Mouse (Mus musculus): ENCODE data around the gene Zbed3.
A peak's percentile ranks its signal among the peaks of the same experiment; 100 is the strongest.
"Not testable (repeated sequence)": the region's sequence is repeated elsewhere in the genome, so short reads cannot be mapped to it uniquely, and the experiment has no call there.

The Zbed3 gene

GRCm38 (mm10) chr13:95332086-95332899 is 8.9 kb downstream of the Zbed3 start:
- DNase-seq (ENCODE audit: low spot score in 2 of 2), result no peak

DNA sequence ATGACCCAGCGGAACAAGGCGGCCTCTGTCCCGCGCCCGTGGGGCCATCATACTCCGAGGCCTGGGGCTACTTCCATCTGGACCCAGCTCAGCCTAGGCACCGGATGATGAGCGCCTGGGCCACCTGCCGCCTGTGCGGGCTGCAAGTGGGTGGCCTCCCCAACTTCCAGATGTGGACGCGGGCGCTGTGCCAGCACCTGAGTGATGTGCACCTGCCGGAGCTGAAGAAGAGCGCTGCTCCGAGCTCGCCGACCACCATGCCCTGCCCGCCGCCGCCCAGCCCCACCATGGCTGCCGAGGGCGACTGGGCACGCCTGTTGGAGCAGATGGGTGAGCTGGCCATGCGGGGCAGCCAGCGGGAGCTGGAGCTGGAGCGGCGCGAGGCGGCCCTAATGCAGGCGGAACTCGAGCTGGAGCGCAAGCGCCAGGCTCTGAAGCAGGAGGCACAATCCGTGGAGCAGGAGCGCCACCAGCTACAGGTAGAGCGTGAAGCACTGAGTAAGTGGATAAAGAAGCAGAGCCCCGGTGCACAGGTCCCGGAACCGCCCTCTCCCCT is 12.8 kb downstream of the Zbed3 start:
- no peak for DNase-seq (ENCODE audit: low spot score in 2 of 2)

DNA sequence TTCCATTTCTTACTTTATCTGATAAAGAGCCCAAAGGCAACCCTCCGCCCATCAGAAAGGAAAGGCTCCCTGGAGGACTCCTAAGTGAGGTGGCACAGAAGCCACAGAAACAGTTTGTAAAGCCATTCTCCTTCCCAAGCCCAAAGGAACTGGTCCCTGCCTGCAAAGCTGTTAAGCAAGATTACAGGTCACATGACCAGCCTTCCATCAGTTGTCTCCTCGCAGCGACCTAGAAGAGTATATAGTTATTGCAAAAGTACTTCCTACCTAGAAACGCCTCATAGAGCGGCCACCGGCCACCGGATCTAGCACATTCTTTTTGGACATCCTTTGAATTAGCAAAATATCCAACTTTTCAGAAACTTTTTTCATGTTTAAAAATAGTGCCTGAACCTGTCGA is 20.1 kb downstream of the Zbed3 start:
- no peak for DNase-seq (ENCODE audit: low spot score in 2 of 2)

DNA sequence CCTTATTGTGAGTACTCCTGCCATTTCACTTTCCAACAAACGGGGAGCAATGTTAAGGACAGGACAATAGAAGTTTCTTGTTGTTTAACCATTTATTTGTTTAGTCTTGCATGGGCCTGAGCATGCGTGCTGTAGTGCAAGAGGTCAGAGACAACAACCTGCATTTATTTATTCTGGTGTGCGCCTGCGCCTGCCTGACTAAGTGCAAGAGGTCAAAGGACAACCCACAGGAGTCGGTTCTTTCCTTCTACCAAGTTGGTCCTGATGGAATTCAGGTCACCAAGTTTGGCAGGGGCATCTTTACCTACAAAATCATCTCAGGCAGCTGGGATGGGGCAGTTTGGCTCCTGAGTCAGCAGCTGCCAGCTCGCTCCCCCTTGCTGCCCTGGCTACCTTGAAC is 22.5 kb downstream of the Zbed3 start:
- no peak for DNase-seq (ENCODE audit: low spot score in 2 of 2)

DNA sequence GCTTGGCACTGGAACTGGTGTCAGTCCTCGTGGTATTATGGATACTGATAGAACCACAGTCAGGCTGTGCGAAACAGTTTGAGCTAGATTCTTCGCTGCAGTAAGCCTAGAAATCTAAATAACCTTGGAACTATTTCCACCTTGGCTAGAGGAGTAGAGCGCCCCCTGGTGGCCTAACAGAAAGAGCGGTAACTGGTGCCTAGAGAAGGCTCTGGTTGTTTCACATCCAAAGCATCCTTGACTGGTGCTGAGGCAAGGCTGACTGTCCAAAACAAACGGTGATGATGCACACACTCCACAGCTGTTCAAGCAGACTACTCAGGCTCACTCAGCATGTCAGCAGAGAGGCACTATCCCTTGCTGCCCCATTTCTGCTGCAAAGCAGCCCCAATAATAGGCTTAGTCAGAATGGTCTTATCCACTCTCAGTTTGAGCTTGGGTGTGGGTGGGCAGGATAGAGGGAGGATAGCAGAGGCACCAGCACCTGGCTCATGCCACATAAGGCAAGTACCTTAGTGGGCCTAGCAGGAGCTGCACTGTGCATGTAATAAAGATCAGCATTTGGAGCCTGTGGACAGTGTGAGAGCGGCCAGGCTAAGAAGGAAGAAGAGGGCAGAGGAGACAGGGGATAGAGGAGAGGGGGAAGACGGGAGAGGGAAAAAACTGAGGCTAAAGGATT is 23.7 kb downstream of the Zbed3 start:
- peak; percentile 54 to 69 for DNase-seq (ENCODE audit: low spot score in 2 of 2)

DNA sequence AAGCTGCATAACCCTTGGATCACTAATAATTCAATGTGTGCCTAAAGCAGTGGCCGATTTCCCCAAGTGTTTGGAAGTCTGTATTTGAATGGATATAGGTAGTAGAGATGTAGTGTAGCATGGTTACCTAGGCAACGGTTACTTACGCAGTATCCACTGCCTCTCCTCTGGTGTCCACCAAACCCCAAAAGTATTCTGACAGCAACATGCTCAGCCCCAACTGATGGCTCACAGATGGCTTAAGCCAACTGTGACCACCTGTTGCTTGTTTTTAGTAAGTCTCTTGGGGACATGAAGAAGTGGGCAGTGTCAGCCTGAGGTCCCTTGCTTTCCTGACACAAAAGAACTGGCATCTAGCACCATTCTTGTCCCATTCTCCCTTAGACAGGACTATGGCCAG is 25.1 kb downstream of the Zbed3 start:
- DNase-seq (ENCODE audit: low spot score in 2 of 2), result no peak

- no peak for DNase-seq (ENCODE audit: low spot score in 2 of 2)
Observed at GRCm38 (mm10) chr13:95358223-95358622, 34.8 kb downstream of the Zbed3 start.

DNA sequence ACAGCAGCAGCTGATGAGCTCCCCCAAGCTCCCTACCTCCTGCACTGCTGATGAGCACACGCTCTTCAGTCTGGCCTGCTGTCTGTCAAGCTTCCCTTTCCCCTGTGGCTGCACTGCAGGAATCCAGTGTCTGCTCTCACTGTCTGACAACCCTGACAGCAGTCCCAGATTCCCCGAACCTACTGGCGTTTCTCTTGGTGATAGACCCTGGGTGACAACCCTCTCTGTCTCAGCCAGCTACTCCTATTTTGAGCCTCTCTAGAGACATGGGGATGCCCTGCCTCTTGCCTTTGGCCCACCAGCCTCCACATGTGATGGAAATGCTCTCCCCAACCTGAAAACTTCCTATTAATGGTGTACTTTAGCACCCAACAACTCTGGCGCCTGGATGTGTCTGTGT is 40.0 kb downstream of the Zbed3 start:
- no peak for DNase-seq (ENCODE audit: low spot score in 2 of 2)

DNA sequence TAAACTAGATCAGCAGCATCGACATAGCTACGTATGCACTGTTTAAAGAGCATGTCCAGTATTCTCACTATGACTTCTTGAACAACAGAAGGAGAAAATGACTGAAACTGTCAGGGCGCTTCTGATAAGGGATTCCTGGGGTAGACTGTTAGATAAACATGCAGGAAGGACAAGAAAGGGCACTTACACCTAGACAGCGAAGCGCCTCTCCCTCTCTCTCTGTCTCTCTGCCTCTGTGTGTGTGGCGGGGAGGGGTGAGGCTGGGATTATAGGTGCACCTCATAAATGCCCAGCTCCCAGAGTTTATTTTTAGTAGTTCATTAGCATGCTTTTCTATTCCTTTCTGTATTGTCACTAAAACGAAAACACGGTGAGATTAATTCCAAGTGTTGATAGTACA is 42.9 kb downstream of the Zbed3 start:
- no peak for DNase-seq (ENCODE audit: low spot score in 2 of 2)

- DNase-seq (ENCODE audit: low spot score in 2 of 2), result peak; percentile 87 to 92
Observed at GRCm38 (mm10) chr13:95374701-95375553, 51.5 kb downstream of the Zbed3 start, which contains the start of gene Aggf1. Gene Aggf1, minus strand, starts transcription at chr13:95375352.

GRCm38 (mm10) chr13:95375554-95375914 is 52.1 kb downstream of the Zbed3 start:
- DNase-seq (ENCODE audit: low spot score in 2 of 2), result no peak

GRCm38 (mm10) chr13:95376689-95377289 is 53.4 kb downstream of the Zbed3 start:
- DNase-seq (ENCODE audit: low spot score in 2 of 2), result not testable (repeated sequence)

GRCm38 (mm10) chr13:95378696-95379095 is 55.3 kb downstream of the Zbed3 start:
- DNase-seq (ENCODE audit: low spot score in 2 of 2), result peak; percentile 28 to 45

- no peak for DNase-seq (ENCODE audit: low spot score in 2 of 2)
Observed at GRCm38 (mm10) chr13:95382418-95382817, 59.0 kb downstream of the Zbed3 start.

Measured in urinary bladder, postnatal 36 days (tissue).